Mouse (Mus musculus) CH12.LX (cell line): Measurements from ENCODE around the gene Dnm3.

Source experiments
- CTCF ChIP-seq, 2 experiments: IDR thresholded peaks in 1 of 2; conservative IDR thresholded peaks in 1 of 2; 2 replicates each; pipeline ENCODE4 v1.5.1; 2011 to 2012; ENCODE audit warnings: low read depth in 2 of 2, low read length in 2 of 2, improper control_type of control experiment in 1 of 2, inconsistent platforms in 1 of 2, mild to moderate bottlenecking in 1 of 2, moderate library complexity in 1 of 2
- HCFC1 ChIP-seq: IDR thresholded peaks from 2 replicates; pipeline ENCODE4 v1.6.1; 2012; ENCODE audit warnings: low read depth, mild to moderate bottlenecking, inconsistent platforms, low read length, improper control_type of control experiment
- MEF2A ChIP-seq: IDR thresholded peaks from 2 replicates; pipeline ENCODE4 v1.6.1; 2014; ENCODE audit warnings: low read depth, mild to moderate bottlenecking, inconsistent platforms, low read length, improper control_type of control experiment, borderline replicate concordance
- MYC ChIP-seq: IDR thresholded peaks from 2 replicates; pipeline ENCODE4 v1.6.1; 2011; ENCODE audit warnings: low read depth, mild to moderate bottlenecking, improper control_type of control experiment, low read length
- POLR2A ChIP-seq: IDR thresholded peaks from 2 replicates; pipeline ENCODE4 v1.6.1; 2011; ENCODE audit warnings: low read depth, mild to moderate bottlenecking, improper control_type of control experiment, low read length
- TCF12 ChIP-seq: IDR thresholded peaks from 2 replicates; pipeline ENCODE4 v1.6.1; 2014; ENCODE audit warnings: low read depth, mild to moderate bottlenecking, inconsistent platforms, low read length, improper control_type of control experiment

- TF ChIP-seq POLR2A (no peak), CTCF (conservative IDR thresholded peaks at IDR 0.05 in 1 of 2, IDR thresholded peaks at IDR 0.05 in 1 of 2; ENCODE audit: low read depth in 2 of 2, low read length in 2 of 2) (no peak), MYC (no peak), HCFC1 (no peak), TCF12 (no peak), MEF2A (no peak)
Observed at GRCm38 (mm10) chr1:162132908-162133641, 344.8 kb downstream of the Dnm3 start.
